Mouse (Mus musculus): ENCODE measurements around the gene Shld1.

- TF ChIP-seq CTCF (IDR thresholded peaks at IDR 0.05; ENCODE audit: low read depth, low read length) = no peak
- no peak for TF ChIP-seq POLR2A (IDR thresholded peaks at IDR 0.05; ENCODE audit: extremely low read depth, insufficient read depth, low read length)
Measured at GRCm38 (mm10) chr2:132744866-132745265, 58.1 kb downstream of the Shld1 start.
